Mouse (Mus musculus) ES-E14 (cell line): ENCODE measurements around the gene Olfr1151.

ENCODE experiments used
- MAFK ChIP-seq: IDR thresholded peaks from 2 replicates; pipeline ENCODE4 v1.6.1; 2014; ENCODE audit warnings: mild to moderate bottlenecking, low read depth, low read length, inconsistent platforms; ENCODE audit not compliant: insufficient read depth
- ZC3H11A ChIP-seq: IDR thresholded peaks from 2 replicates; pipeline ENCODE4 v1.6.1; 2012; ENCODE audit warnings: low read depth, mild to moderate bottlenecking, inconsistent platforms, low read length, borderline replicate concordance

- no peak for TF ChIP-seq ZC3H11A
- TF ChIP-seq MAFK: no peak
These were observed 46.1 kb upstream of the Olfr1151 start, which contains the start of gene Olfr1145 for GRCm38 (mm10) chr2:87809522-87809921.
